Mouse (Mus musculus) thymus, adult 18-20 months (tissue): ENCODE results near the gene Ppp3ca.

ENCODE experiments used
- DNase-seq, 2 experiments: peaks; one replicate each; pipeline ENCODE4 v3.0.0; 2022; ENCODE audit warnings: mixed read lengths in 2 of 2

The Ppp3ca gene

DNA sequence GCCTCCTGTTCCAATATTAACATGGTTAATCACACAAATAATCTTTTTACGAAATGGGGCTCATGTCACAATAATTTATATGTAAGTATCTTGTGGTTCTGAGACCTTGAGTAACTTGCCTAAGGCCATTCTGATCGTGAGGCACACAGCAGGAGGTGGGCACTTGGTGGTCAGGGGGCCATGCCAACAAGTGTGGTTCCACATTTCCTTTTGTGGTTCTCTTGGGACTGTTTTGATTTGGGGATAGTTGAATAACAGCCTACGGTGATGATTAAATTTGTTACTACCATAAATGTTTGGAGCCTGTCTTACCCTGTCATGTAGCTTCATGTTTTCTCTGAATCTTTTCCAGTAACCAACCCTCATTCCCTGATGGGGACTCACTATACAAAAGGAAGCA lies 196.6 kb downstream of the Ppp3ca start:
- no peak for DNase-seq

DNA sequence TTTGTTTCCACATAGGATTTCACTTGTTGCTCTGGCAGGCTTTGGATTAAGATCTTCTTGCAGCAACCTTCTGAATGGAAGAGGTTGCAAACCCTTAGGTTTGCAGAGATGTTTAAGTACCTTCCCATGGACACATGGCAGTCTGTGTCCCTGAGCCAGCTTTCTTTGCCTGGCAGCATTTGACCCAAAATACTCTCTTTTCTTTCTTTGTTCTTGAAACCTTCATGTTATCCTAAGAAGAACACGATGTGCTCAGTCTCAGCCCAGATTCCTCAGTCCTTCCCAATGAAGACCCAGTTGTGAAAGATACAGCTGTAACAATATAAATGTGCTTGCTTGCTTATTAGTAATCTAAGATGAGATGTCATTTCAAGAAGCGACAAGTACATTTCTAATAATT lies 197.4 kb downstream of the Ppp3ca start:
- DNase-seq = no peak

DNA sequence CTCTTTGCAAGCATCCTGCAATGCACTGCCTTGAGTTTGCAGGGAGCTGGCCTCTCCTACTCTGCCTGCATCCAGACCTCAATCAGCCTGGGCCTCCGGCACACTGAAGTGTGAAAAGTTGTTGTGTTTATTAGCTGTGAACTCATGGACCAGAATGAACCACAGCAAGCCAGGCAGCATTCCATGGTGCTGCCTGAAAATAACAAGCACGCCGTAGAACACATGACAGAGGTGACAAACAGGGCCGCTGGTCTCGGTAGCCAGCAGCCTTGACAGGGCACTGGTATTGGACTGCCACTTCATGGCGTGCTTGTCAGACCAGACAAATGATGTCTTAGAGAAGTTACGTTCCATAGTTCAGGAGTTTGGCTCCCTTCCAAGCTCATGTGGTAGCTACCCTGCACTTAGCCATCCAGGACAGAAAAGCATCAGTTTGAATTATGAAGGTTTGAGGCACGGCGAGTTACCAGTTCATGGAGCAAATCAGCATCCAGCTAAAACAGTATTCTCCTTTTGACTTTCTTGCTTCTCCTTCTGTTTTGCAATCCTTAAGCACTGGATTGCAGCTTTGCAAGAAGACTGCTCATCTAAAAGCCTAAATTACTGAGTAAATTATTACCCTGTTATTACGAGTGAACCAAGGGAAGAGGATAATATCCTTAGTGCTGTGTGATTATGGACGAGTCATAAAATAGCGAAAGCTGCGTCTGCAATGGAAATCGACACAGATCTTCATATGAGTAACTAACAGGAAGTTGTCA lies 202.0 kb downstream of the Ppp3ca start:
- no peak for DNase-seq

DNA sequence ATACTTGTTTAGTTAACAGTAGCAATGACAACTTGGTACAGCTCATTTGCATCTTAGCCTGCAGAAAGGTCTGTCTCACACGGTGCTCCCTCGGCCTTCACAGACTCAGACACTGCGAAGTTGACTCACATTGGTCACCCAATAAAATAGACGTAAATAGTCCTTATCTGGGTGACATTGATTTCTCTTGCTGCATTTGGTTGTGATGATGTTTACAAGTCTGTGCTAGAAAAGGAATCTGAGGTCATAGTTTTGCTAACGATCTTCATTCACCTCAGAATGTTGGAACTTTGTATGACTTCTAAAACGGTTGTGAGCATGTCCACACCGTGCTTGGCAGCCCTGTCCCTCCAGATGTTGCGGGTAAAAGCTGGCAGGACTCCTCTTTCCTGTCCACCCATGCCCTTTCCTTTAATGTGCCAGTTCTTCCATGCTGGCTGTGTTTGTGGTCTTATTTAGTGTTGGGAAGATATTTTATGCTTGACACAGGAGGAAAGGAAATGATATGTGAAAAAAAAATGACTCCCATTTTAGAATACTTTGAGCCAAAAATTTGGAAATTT lies 202.7 kb downstream of the Ppp3ca start:
- no peak for DNase-seq

DNA sequence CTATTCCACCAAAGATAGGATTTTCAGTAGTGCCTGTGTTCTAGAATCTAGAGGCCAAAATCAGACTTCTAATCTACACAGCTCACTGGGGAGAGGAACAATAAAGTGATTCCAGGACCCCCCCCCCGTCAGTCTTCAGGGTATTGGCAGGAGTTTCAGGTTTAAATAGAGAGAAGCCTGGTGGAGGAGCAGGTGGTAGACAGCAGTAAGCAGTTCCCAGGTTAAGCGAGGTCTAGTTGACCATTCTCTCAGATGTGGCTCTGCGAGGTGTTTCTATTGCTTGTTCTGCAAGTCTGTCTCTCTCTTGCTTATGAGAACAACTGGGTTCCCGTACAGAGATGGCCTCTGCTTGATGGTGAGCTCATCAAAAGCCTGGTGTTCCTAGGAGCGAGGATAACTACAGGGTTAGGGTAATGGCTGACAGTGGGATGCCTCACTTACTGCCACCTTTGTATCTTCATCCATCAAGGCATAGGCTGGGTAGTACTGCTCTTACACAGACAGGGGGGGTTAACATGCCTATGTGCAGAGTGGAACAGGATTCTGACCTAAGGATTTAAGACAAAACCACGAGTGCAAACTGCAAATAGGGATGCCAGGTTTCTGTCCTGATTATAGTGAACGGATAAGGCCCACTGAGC lies 204.0 kb downstream of the Ppp3ca start:
- no peak for DNase-seq

DNA sequence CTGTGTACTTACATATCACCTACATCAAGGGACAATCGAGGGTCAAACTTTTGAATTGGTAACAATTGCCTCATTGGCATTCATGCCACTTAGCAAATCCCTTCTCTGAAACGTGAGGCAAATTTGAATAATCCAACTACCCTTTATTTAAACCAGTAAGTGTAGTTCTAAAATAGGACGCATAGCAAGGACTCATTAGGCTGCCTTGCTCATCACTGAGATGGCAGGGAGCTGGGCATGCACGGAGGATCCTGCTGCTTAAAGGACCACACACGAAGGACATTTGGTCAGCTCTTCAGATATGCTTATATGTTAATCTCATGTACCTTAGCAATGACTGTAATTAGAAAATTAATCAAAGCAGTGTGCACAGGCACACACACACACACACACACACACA lies 204.6 kb downstream of the Ppp3ca start:
- no peak for DNase-seq

DNA sequence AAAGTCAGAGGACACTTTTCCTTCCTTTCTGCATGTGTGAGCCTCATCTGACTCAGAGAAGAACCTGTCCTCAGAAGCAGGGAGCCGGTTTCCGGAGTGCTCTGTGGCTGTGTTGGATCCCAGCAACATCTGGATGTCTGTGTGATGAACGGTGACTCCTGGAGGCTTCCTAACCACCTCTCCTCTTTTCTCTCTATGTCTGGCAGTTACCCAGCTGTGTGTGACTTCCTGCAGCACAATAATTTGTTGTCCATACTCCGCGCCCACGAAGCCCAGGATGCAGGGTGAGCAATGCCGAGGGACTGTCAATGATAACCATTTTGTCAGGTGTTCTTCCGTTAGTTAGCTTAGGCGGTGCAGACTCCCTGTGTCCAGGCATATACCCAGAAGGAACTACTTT lies 217.8 kb downstream of the Ppp3ca start:
- DNase-seq = no peak

DNA sequence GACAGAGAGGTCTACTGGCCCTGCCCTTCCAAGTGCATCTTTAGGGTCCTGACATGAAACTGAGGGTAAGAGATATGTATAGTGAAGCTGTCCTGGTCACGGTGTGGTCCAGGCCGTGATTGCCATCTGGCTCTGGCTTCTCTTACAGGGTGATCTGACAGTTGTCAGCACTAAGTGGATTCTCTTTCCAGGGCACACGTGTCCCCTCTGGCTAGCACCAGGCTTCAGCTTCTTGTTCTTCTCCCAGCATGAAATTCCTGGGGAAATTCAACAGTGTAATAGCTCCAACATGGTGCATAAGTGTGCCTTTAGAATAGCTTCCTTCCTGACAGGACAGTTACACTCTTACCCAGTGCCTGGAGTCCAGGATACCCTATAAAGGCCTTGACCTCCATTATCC lies 222.2 kb downstream of the Ppp3ca start:
- no peak for DNase-seq

DNA sequence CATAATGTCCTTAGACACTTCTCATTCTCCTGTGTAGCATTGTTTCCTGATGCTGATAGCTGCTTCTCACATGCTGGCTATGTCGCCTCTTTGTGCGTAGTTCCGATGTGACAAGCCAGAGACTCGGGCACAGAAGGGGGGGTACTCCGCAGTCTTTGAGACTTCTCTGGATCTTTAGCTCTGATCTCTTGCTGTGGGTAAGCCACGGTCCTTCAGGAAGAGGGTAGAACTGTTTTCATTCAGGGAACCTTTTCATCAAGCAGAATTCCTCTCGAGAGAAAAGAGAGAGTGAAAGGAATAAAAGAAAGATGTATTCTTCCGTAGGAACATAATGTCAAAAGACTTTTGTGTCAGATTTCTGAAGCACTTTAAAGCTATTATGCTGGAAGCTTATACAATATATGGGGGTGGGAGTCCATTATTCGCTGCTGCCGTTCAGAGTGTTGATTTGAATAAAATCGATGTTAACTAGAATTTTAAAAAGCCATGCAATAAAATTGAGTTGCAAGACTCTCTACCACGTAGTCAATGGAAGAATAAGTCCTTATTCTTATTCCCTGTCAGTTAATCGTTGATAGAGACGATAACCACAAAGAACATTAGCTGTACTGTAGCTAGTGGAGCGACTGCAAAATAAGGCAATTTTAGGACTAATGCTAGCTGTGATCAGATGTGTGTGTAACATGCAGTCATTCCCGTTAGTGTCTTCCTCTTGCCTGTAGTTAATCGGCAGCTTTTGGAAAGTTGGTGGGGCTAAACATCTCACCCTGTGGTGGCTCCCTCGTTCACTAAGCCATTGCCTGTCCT lies 223.9 kb downstream of the Ppp3ca start:
- DNase-seq = no peak

DNA sequence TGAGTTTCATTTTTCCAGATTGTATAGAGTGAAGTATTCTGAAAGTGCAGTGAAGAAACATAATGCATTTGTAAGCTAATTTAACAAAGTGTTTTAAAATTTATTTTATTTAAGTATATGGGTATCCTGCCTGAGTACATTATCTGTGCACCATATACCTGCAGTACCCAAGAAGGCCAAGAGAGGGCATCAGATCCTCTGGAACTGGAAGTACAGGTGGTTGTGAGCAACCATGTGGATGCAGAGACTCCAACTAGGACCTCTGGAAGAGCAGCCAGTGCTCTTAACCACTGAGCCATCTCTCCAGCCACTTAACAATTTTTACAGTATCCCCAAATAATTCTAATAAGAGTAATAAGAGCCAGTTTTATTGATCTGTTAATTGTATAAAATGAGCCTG lies 225.6 kb downstream of the Ppp3ca start:
- peak in 1 of 2 experiments; percentile 14 for DNase-seq

DNA sequence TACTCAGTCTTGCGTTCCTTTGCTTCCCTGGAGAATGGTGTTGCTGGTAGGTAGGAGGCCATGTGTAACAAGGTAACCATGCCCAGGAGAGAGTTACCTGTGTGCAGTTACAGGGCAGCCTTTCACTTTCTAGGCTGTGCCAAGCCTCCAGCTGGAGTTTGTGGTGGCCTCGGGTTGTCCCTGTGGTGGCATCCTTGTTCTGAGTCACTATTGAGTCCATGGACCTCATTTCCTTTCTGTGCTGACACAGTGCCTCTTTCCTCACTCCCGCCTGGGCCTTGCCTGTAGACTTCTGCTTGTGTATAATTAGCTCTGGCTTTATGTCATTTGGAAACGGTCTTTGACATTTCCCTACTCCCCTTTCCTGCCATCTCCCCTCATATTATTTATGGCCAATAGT lies 226.4 kb downstream of the Ppp3ca start:
- DNase-seq = no peak

DNA sequence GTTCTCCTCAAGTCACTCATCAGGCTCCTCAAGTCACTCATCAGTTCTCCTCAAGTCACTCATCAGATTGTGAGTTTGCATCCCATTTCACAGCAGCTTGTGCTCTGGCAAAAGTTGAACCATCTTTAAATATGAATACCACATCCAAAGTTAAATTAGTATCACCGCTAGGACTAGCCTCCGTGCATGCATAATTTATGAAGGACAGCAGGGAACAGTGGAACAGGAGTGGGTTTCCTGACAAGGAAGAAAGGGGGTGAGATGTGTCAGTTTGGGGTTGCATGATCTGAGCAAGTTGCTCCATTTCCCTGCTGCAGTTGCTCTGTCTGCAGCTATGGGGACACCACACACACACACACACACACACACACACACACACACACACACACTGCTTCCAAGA lies 229.8 kb downstream of the Ppp3ca start:
- no peak for DNase-seq

DNA sequence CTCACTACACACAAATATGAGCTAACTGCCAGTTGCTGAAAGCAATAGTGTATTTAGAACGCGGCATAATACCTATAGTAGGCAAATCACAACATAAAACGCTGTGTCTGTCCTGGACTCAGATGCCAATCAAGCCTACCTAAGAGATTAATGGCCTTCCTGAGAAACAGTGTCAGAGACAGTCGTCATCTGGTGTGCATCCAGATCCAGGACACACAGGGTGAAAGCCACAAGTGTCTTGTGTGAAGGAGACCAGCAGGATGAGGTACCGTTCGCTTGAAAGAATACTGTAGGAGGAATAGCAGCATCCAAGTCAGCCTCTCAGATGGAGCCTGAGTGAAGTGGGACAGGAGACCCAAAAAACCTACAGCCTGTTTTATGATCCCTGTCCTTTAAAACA lies 231.1 kb downstream of the Ppp3ca start:
- DNase-seq = no peak

DNA sequence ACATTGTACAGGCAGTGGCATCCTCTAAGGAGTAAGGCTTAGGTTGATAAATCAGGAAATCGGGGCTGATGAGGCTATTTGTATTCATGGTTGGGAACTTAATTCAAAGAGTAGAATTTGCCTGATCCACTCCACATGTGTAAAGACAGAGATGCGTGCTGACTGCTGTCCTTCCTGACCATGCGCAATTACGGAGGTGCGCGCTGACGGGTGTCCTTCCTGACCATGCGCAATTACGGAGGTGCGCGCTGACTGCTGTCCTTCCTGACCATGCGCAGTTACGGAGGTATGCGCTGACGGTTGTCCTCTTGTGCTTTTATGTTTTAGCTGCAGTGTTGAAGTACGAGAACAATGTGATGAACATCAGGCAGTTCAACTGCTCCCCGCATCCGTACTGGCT lies 232.9 kb downstream of the Ppp3ca start:
- DNase-seq = no peak

DNA sequence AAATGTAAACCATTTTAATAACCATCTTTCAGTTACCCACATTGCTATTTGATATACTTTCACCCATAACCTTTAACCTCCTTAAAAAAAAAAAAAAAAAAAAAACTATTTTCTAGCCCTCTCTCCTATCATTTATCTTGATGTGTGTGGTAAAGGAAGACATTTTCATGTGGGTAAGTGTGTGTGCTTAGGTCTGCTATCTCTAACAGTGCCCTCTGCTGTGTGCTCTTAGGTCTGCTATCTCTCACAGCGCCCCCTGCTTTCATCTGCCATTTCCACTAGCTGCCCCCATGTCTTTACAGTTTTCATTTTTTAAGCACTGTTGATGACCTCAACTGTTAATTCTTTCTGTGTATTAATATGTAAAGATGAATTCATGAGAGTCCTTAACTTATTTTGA lies 235.7 kb downstream of the Ppp3ca start:
- DNase-seq = no peak

DNA sequence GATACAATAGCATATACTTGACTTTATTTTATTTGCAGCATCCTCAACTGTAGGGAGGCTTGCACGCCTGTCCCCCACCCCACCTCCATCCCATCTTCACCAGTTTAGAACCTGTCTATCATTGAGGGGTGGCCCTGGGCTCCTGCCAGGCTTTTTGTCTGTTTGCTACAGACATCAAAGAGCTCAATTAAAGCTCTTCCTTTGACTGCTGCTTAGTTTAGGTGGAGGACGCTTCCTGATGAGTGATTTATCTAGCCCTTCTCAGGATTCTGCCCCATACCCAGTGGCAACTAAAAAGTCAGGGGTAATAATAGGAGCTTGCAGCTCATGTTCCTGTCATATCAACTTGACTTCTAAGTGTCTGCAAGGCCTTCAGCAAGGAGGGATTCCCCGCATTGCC lies 239.6 kb downstream of the Ppp3ca start:
- DNase-seq = no peak

DNA sequence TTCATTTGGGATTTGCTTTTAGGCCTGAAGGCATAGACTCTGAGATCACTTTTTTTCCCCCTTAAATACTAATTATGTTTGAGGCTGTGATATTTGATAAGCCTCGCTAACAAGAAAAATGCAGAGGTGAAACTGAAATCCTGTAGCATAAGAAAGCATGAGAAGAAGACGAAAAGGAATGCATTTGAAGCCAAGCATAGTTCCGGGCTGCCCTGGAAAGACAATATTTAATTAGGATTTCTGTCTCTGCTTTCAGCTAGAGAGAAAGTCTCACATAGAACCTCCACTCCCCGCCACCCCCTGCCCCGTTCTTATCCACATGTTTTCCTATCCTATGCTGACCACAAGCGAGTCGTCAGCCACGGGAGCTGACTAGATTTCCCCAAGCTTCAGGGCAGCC lies 241.4 kb downstream of the Ppp3ca start:
- DNase-seq = no peak

DNA sequence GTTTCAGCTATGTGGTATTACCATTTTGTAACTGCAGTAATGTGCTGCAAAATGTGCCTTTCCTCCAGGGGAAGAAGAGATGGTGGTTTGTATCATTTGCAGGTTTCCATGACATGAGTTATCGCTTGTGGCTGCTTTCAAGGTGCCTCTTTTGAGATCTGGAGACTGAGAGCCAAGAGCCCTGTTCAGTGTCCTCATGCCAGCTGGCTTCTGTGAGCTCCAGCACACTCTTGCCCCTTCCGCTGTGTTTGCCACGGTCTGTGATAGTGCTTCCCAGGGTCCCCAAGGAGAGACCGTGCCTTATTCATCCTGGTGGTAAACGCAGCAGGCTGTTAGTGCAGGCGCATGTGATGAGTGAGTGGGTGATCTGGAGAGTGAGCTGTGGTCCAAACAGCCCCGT lies 247.2 kb downstream of the Ppp3ca start:
- DNase-seq = no peak

DNA sequence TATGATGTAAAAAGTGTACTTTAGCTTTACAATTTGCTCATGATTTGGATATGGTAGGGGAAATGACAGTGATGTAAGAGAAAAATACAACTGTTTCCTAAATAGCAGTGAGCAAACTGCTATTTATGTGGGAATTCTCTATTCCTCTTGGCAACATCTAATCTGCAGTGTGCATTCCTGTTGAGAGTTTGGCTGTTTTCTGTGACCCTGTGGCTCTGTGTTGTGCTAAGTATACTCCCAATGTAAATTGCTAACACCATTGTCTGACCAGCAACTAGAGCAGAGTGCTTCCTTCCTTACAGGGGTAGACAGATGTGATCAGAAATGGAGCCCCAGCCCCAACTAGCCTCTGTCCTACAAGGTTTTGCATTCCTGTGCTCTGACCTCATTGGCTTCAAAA lies 263.1 kb downstream of the Ppp3ca start:
- DNase-seq = no peak

DNA sequence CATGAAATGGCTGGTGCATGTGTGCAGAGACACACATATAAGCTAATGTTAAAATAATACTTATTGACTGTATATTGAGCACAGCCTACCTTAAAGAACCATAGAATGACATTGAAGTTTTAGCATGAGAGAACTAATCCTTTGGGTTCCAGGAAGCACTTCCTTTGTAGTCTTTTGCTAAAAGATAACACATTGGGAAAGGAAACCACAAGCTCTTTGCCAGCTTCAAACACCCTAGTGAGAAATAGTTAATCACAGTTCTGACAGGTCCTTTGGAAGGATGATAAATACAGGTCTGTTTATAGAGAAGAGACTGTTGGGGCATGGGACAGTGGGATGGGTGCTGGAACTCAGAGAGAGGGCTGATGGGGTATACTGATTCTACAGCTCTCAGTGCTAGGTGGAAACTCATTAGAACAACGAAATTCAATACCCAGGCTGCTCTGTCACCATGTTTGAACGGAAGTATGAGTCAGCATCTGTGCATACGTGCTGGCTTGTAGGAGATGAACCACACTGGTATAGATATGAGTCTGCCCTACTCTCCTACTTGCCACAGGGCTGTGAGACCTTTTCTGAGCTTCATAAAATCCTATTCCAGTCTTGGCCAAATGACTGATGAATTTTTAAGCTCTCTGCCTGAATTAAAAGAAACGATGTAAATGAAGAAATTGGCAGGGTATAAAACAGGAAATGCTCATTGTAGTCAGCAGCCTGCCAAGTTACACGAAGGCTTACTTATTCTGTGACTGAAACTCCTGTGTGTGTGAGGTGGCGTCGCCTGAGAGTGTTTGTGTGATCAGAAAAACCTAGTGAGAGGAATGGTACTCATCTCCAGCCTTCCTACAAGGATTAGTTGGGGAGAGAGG lies 271.0 kb downstream of the Ppp3ca start:
- DNase-seq = no peak

DNA sequence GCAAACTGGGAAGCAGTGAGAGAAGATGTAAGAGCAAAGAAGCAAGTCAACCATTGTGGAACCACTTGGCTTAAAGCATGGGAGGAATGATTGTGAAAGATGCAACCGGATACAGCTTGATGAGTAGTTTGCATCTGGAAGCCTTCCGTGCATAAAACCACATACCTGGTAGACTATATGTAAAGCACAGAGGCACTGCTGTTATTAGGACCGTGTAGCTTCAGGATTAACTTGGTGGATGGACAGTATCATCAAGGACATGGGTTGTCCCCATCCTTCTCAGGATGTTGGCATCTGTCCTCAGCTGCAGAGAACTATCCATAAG lies 271.6 kb downstream of the Ppp3ca start:
- no peak for DNase-seq

DNA sequence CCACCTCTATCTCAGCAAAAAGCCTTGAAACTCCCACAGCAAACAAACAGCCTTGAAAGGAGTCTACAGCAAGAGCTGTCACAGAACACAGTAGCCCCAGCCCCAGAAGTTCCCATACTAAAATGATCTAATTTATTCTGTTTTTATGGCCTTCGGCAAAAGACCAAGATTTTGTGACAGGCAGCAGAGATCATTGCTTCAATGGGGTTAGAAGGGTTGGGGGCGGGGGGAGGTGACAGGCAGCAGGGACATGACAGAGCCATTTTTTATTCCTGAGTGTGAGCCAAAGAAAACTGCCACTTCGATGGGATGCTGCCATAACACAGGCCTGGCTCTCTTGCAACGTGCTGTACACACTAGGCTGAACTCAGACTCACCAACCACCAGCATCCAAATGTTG lies 275.6 kb downstream of the Ppp3ca start:
- DNase-seq = no peak

DNA sequence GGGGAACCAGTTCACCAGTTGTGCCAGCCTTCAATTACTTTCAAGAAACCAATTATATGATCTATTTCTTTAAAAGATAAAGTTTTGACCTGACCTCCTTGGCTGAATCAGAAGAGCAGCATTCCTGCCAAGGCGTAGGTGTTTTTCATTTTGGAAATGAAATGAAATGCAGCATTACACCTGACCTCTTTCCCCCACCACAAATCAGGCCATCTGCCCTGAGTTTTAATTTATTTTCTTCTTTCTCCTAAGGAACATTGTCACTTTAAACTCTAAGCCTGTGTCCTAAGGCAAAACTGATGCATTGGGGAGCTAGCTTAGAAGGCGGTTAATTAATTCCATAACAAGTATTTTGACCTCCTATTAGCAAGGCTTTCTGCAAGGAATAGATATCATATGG lies 276.7 kb downstream of the Ppp3ca start:
- no peak for DNase-seq
